Mouse (Mus musculus): Measurements from ENCODE around the gene Morn1.

The Morn1 gene

GRCm38 (mm10) chr4:155137891-155138290 lies 51.5 kb downstream of the Morn1 start:
- no peak for DNase-seq (ENCODE audit: inconsistent age in 2 of 2, low spot score in 1 of 2)

GRCm38 (mm10) chr4:155138451-155138850 lies 52.1 kb downstream of the Morn1 start:
- no peak for DNase-seq (ENCODE audit: inconsistent age in 2 of 2, low spot score in 1 of 2)

- DNase-seq (ENCODE audit: inconsistent age in 2 of 2, low spot score in 1 of 2): no peak
Observed at GRCm38 (mm10) chr4:155139281-155140045, 53.1 kb downstream of the Morn1 start.

GRCm38 (mm10) chr4:155140150-155140549 lies 53.8 kb downstream of the Morn1 start:
- peak in 1 of 2 experiments; percentile 65 for DNase-seq (ENCODE audit: inconsistent age in 2 of 2, low spot score in 1 of 2)

- peak; percentile 66 to 87 for DNase-seq (ENCODE audit: inconsistent age in 2 of 2, low spot score in 1 of 2)
Observed at GRCm38 (mm10) chr4:155140795-155141265, 54.5 kb downstream of the Morn1 start.

- DNase-seq (ENCODE audit: inconsistent age in 2 of 2, low spot score in 1 of 2): no peak
Observed at GRCm38 (mm10) chr4:155142836-155143235, 56.5 kb downstream of the Morn1 start.

GRCm38 (mm10) chr4:155143411-155143810 lies 57.0 kb downstream of the Morn1 start:
- no peak for DNase-seq (ENCODE audit: inconsistent age in 2 of 2, low spot score in 1 of 2)

GRCm38 (mm10) chr4:155143871-155144502 lies 57.6 kb downstream of the Morn1 start:
- peak in 1 of 2 experiments; percentile 79 for DNase-seq (ENCODE audit: inconsistent age in 2 of 2, low spot score in 1 of 2)

GRCm38 (mm10) chr4:155144548-155145180 lies 58.3 kb downstream of the Morn1 start:
- no peak for DNase-seq (ENCODE audit: inconsistent age in 2 of 2, low spot score in 1 of 2)

GRCm38 (mm10) chr4:155146107-155146823 lies 59.9 kb downstream of the Morn1 start:
- DNase-seq (ENCODE audit: inconsistent age in 2 of 2, low spot score in 1 of 2): no peak

- no peak for DNase-seq (ENCODE audit: inconsistent age in 2 of 2, low spot score in 1 of 2)
Observed at GRCm38 (mm10) chr4:155148453-155148852, 62.1 kb downstream of the Morn1 start.

GRCm38 (mm10) chr4:155148910-155149698 lies 62.7 kb downstream of the Morn1 start:
- peak in 1 of 2 experiments; percentile 77 for DNase-seq (ENCODE audit: inconsistent age in 2 of 2, low spot score in 1 of 2)

GRCm38 (mm10) chr4:155149941-155150275 lies 63.5 kb downstream of the Morn1 start:
- no peak for DNase-seq (ENCODE audit: inconsistent age in 2 of 2, low spot score in 1 of 2)

GRCm38 (mm10) chr4:155150276-155151113 lies 64.1 kb downstream of the Morn1 start:
- DNase-seq (ENCODE audit: inconsistent age in 2 of 2, low spot score in 1 of 2): peak; percentile 92 to 96

GRCm38 (mm10) chr4:155151221-155151788 lies 64.9 kb downstream of the Morn1 start:
- DNase-seq (ENCODE audit: inconsistent age in 2 of 2, low spot score in 1 of 2): no peak

- no peak for DNase-seq (ENCODE audit: inconsistent age in 2 of 2, low spot score in 1 of 2)
Observed at GRCm38 (mm10) chr4:155151845-155152244, 65.5 kb downstream of the Morn1 start.

- DNase-seq (ENCODE audit: inconsistent age in 2 of 2, low spot score in 1 of 2): no peak
Observed at GRCm38 (mm10) chr4:155152476-155152875, 66.1 kb downstream of the Morn1 start.

- no peak for DNase-seq (ENCODE audit: inconsistent age in 2 of 2, low spot score in 1 of 2)
Observed at GRCm38 (mm10) chr4:155153389-155154072, 67.2 kb downstream of the Morn1 start.

- no peak for DNase-seq (ENCODE audit: inconsistent age in 2 of 2, low spot score in 1 of 2)
Observed at GRCm38 (mm10) chr4:155154986-155155385, 68.6 kb downstream of the Morn1 start.
